Mouse (Mus musculus): ENCODE results near the gene Olfr1208. TPM values are rescaled to one million over a fixed set of nuclear protein-coding genes. Genes with fewer than 3 reads are reported as not detected.

Olfr1208 gene
- total RNA-seq (2021): not detected
- not detected in 2 replicates for polyA plus RNA-seq (2012; rRNA removed)
- long read RNA-seq: 0 reads

- no peaks in the 10 kb centered on the region for H3K27me3 ChIP-seq (ENCODE audit: control insufficient read depth, insufficient read depth, low read length)
- intact Hi-C loops (cut with DNase I): no loop called here
- H3K36me3 ChIP-seq (ENCODE audit: control insufficient read depth, insufficient read depth, low read length): no peaks in the 10 kb centered on the region
- no peaks in the 10 kb centered on the region for H3K4me1 ChIP-seq (ENCODE audit: control insufficient read depth, insufficient read depth, low read length)
- no peaks in the 10 kb centered on the region for H3K79me2 ChIP-seq (replicated peaks; ENCODE audit: control insufficient read depth, insufficient read depth, low read length)
- H3K27ac ChIP-seq: no peak within 1 kb of the TSS
- no peak for DNase-seq
- no peak for TF ChIP-seq POLR2A (IDR thresholded peaks at IDR 0.05; ENCODE audit: insufficient read depth, low read depth, low read length)
- TF ChIP-seq EP300 (IDR thresholded peaks at IDR 0.05; ENCODE audit: insufficient read depth, low read depth, low read length): no peak
- TF ChIP-seq CTCF (IDR thresholded peaks at IDR 0.05): no peak
- no peak within 1 kb of the TSS for H3K9ac ChIP-seq (ENCODE audit: low read depth, low read length)
- no peak within 1 kb of the TSS for H3K4me3 ChIP-seq
Measured at GRCm38 (mm10) chr2:88902211-88902610, at the start of gene Olfr1208. Olfr1208 (minus strand) TSS chr2:88902311.

- no peaks in the 10 kb centered on the region for H3K27me3 ChIP-seq (ENCODE audit: control insufficient read depth, insufficient read depth, low read length)
- no peak within 1 kb of the TSS for H3K9ac ChIP-seq (ENCODE audit: low read depth, low read length)
- H3K36me3 ChIP-seq (ENCODE audit: control insufficient read depth, insufficient read depth, low read length): no peaks in the 10 kb centered on the region
- H3K27ac ChIP-seq: no peak within 1 kb of the TSS
- H3K4me3 ChIP-seq: no peak within 1 kb of the TSS
- no peak for DNase-seq
- WGBS: 74% methylated on average over 1 of the region's 1 CpGs
- intact Hi-C loops (cut with DNase I): no loop called here
- no peaks in the 10 kb centered on the region for H3K79me2 ChIP-seq (replicated peaks; ENCODE audit: control insufficient read depth, insufficient read depth, low read length)
- no peaks in the 10 kb centered on the region for H3K4me1 ChIP-seq (ENCODE audit: control insufficient read depth, insufficient read depth, low read length)
- TF ChIP-seq POLR2A (IDR thresholded peaks at IDR 0.05; ENCODE audit: insufficient read depth, low read depth, low read length) (no peak), CTCF (IDR thresholded peaks at IDR 0.05) (no peak), EP300 (IDR thresholded peaks at IDR 0.05; ENCODE audit: insufficient read depth, low read depth, low read length) (no peak)
Measured at GRCm38 (mm10) chr2:88938011-88938410, 35.9 kb upstream of the Olfr1208 start, which contains the start of gene Olfr1211. Olfr1211 (minus strand) TSS chr2:88938111.

GRCm38 (mm10) chr2:88915057-88915456 lies 12.9 kb upstream of the Olfr1208 start, which contains the start of gene Olfr1209:
Olfr1209 (minus strand) TSS chr2:88915157.
- Histone ChIP-seq H3K36me3 (ENCODE audit: control insufficient read depth, insufficient read depth, low read length) (no peaks in the 10 kb centered on the region), H3K27me3 (ENCODE audit: control insufficient read depth, insufficient read depth, low read length) (no peaks in the 10 kb centered on the region), H3K4me3 (no peak within 1 kb of the TSS), H3K27ac (no peak within 1 kb of the TSS), H3K9ac (ENCODE audit: low read depth, low read length) (no peak within 1 kb of the TSS), H3K79me2 (replicated peaks; ENCODE audit: control insufficient read depth, insufficient read depth, low read length) (no peaks in the 10 kb centered on the region), H3K4me1 (ENCODE audit: control insufficient read depth, insufficient read depth, low read length) (no peaks in the 10 kb centered on the region)
- WGBS: 72% methylated on average over 3 of the region's 3 CpGs
- no peak for TF ChIP-seq CTCF (IDR thresholded peaks at IDR 0.05)
- no peak for TF ChIP-seq EP300 (IDR thresholded peaks at IDR 0.05; ENCODE audit: insufficient read depth, low read depth, low read length)
- no peak for TF ChIP-seq POLR2A (IDR thresholded peaks at IDR 0.05; ENCODE audit: insufficient read depth, low read depth, low read length)
- intact Hi-C loops (cut with DNase I): no loop called here
- no peak for DNase-seq

GRCm38 (mm10) chr2:88862931-88863330 lies 39.2 kb downstream of the Olfr1208 start, which contains the start of gene Olfr1206:
Olfr1206 (plus strand) TSS chr2:88863231.
- no peaks in the 10 kb centered on the region for H3K4me1 ChIP-seq (ENCODE audit: control insufficient read depth, insufficient read depth, low read length)
- TF ChIP-seq POLR2A (IDR thresholded peaks at IDR 0.05; ENCODE audit: insufficient read depth, low read depth, low read length): no peak
- no peak for TF ChIP-seq CTCF (IDR thresholded peaks at IDR 0.05)
- TF ChIP-seq EP300 (IDR thresholded peaks at IDR 0.05; ENCODE audit: insufficient read depth, low read depth, low read length): no peak
- no peak within 1 kb of the TSS for H3K4me3 ChIP-seq
- no peak within 1 kb of the TSS for H3K9ac ChIP-seq (ENCODE audit: low read depth, low read length)
- H3K79me2 ChIP-seq (replicated peaks; ENCODE audit: control insufficient read depth, insufficient read depth, low read length): no peaks in the 10 kb centered on the region
- WGBS: 70% methylated on average over 2 of the region's 2 CpGs
- H3K36me3 ChIP-seq (ENCODE audit: control insufficient read depth, insufficient read depth, low read length): no peaks in the 10 kb centered on the region
- no peak within 1 kb of the TSS for H3K27ac ChIP-seq
- DNase-seq: no peak
- no peaks in the 10 kb centered on the region for H3K27me3 ChIP-seq (ENCODE audit: control insufficient read depth, insufficient read depth, low read length)
- intact Hi-C loops (cut with DNase I): no loop called here

- intact Hi-C loops (cut with DNase I): no loop called here
- Histone ChIP-seq H3K4me1 (ENCODE audit: control insufficient read depth, insufficient read depth, low read length) (no peaks in the 10 kb centered on the region), H3K4me3 (no peak within 1 kb of the TSS), H3K9ac (ENCODE audit: low read depth, low read length) (no peak within 1 kb of the TSS), H3K27ac (no peak within 1 kb of the TSS), H3K27me3 (ENCODE audit: control insufficient read depth, insufficient read depth, low read length) (no peaks in the 10 kb centered on the region), H3K79me2 (replicated peaks; ENCODE audit: control insufficient read depth, insufficient read depth, low read length) (no peaks in the 10 kb centered on the region), H3K36me3 (ENCODE audit: control insufficient read depth, insufficient read depth, low read length) (no peaks in the 10 kb centered on the region)
- TF ChIP-seq POLR2A (IDR thresholded peaks at IDR 0.05; ENCODE audit: insufficient read depth, low read depth, low read length) (no peak), CTCF (IDR thresholded peaks at IDR 0.05) (no peak), EP300 (IDR thresholded peaks at IDR 0.05; ENCODE audit: insufficient read depth, low read depth, low read length) (no peak)
- DNase-seq: no peak
- 83% methylated on average over 1 of the region's 1 CpGs for WGBS
Measured at GRCm38 (mm10) chr2:88848992-88849391, 53.1 kb downstream of the Olfr1208 start, which contains the start of gene Olfr1204. Olfr1204 (plus strand) TSS chr2:88849292.

Other genes starting within 250 kb of the Olfr1208 start
- gene Olfr1193, start 226.7 kb downstream of the Olfr1208 start, total RNA-seq (2021): not detected
- gene Olfr1193, start 226.7 kb downstream of the Olfr1208 start, polyA plus RNA-seq (2012; rRNA removed): not detected in 2 replicates
- not detected for gene Olfr1195, start 213.1 kb downstream of the Olfr1208 start, total RNA-seq (2021)
- not detected in 2 replicates for gene Olfr1195, start 213.1 kb downstream of the Olfr1208 start, polyA plus RNA-seq (2012; rRNA removed)
- gene Olfr1196, start 197.7 kb downstream of the Olfr1208 start, total RNA-seq (2021): not detected
- gene Olfr1196, start 197.7 kb downstream of the Olfr1208 start, polyA plus RNA-seq (2012; rRNA removed): not detected in 2 replicates
- not detected for gene Olfr1197, start 169.9 kb downstream of the Olfr1208 start, total RNA-seq (2021)
- gene Olfr1197, start 169.9 kb downstream of the Olfr1208 start, polyA plus RNA-seq (2012; rRNA removed): not detected in 2 replicates
- not detected for gene Olfr1198, start 150.9 kb downstream of the Olfr1208 start, total RNA-seq (2021)
- not detected in 2 replicates for gene Olfr1198, start 150.9 kb downstream of the Olfr1208 start, polyA plus RNA-seq (2012; rRNA removed)
- not detected for gene Olfr1199, start 141.8 kb downstream of the Olfr1208 start, total RNA-seq (2021)
- gene Olfr1199, start 141.8 kb downstream of the Olfr1208 start, polyA plus RNA-seq (2012; rRNA removed): not detected in 2 replicates
- gene Olfr1200, start 131.8 kb downstream of the Olfr1208 start, total RNA-seq (2021): not detected
- not detected in 2 replicates for gene Olfr1200, start 131.8 kb downstream of the Olfr1208 start, polyA plus RNA-seq (2012; rRNA removed)
- gene Olfr1201, start 109.3 kb downstream of the Olfr1208 start, total RNA-seq (2021): not detected
- gene Olfr1201, start 109.3 kb downstream of the Olfr1208 start, polyA plus RNA-seq (2012; rRNA removed): not detected in 2 replicates
- under 1 TPM in 1 of 2 experiments, not detected in 1; 0.07 TPM for gene Olfr1202, start 87.8 kb downstream of the Olfr1208 start, total RNA-seq (2021)
- not detected in 2 replicates for gene Olfr1202, start 87.8 kb downstream of the Olfr1208 start, polyA plus RNA-seq (2012; rRNA removed)
- gene Olfr1205, start 72.6 kb downstream of the Olfr1208 start, total RNA-seq (2021): not detected
- gene Olfr1205, start 72.6 kb downstream of the Olfr1208 start, polyA plus RNA-seq (2012; rRNA removed): not detected in 2 replicates
- not detected for gene Olfr1204, start 53.0 kb downstream of the Olfr1208 start, total RNA-seq (2021)
- not detected in 2 replicates for gene Olfr1204, start 53.0 kb downstream of the Olfr1208 start, polyA plus RNA-seq (2012; rRNA removed)
- not detected for gene Olfr1206, start 39.1 kb downstream of the Olfr1208 start, total RNA-seq (2021)
- not detected in 2 replicates for gene Olfr1206, start 39.1 kb downstream of the Olfr1208 start, polyA plus RNA-seq (2012; rRNA removed)
- not detected for gene Olfr1209, start 12.8 kb upstream of the Olfr1208 start, total RNA-seq (2021)
- gene Olfr1209, start 12.8 kb upstream of the Olfr1208 start, polyA plus RNA-seq (2012; rRNA removed): not detected in 2 replicates
- gene Olfr1211, start 35.8 kb upstream of the Olfr1208 start, total RNA-seq (2021): not detected
- not detected in 2 replicates for gene Olfr1211, start 35.8 kb upstream of the Olfr1208 start, polyA plus RNA-seq (2012; rRNA removed)
- gene Olfr1212, start 51.7 kb upstream of the Olfr1208 start, total RNA-seq (2021): not detected
- not detected in 2 replicates for gene Olfr1212, start 51.7 kb upstream of the Olfr1208 start, polyA plus RNA-seq (2012; rRNA removed)
- not detected for gene Gm13762, start 78.0 kb upstream of the Olfr1208 start, total RNA-seq (2021)
- not detected in 2 replicates for gene Gm13762, start 78.0 kb upstream of the Olfr1208 start, polyA plus RNA-seq (2012; rRNA removed)
- gene Olfr1214, start 90.3 kb upstream of the Olfr1208 start, total RNA-seq (2021): not detected
- gene Olfr1214, start 90.3 kb upstream of the Olfr1208 start, polyA plus RNA-seq (2012; rRNA removed): not detected in 2 replicates
- gene Olfr1215, start 104.7 kb upstream of the Olfr1208 start, total RNA-seq (2021): not detected
- not detected in 2 replicates for gene Olfr1215, start 104.7 kb upstream of the Olfr1208 start, polyA plus RNA-seq (2012; rRNA removed)
- not detected for gene Olfr1216, start 116.0 kb upstream of the Olfr1208 start, total RNA-seq (2021)
- gene Olfr1216, start 116.0 kb upstream of the Olfr1208 start, polyA plus RNA-seq (2012; rRNA removed): not detected in 2 replicates
- not detected for gene Olfr1217, start 129.8 kb upstream of the Olfr1208 start, total RNA-seq (2021)
- not detected in 2 replicates for gene Olfr1217, start 129.8 kb upstream of the Olfr1208 start, polyA plus RNA-seq (2012; rRNA removed)
- gene Olfr1218, start 158.9 kb upstream of the Olfr1208 start, total RNA-seq (2021): not detected
- gene Olfr1218, start 158.9 kb upstream of the Olfr1208 start, polyA plus RNA-seq (2012; rRNA removed): not detected in 2 replicates
- not detected for gene Olfr1219, start 181.2 kb upstream of the Olfr1208 start, total RNA-seq (2021)
- gene Olfr1219, start 181.2 kb upstream of the Olfr1208 start, polyA plus RNA-seq (2012; rRNA removed): not detected in 2 replicates
- gene Olfr1220, start 204.5 kb upstream of the Olfr1208 start, total RNA-seq (2021): not detected
- not detected in 2 replicates for gene Olfr1220, start 204.5 kb upstream of the Olfr1208 start, polyA plus RNA-seq (2012; rRNA removed)
- gene Olfr1221, start 215.0 kb upstream of the Olfr1208 start, total RNA-seq (2021): not detected
- not detected in 2 replicates for gene Olfr1221, start 215.0 kb upstream of the Olfr1208 start, polyA plus RNA-seq (2012; rRNA removed)
- gene Olfr1222, start 230.7 kb upstream of the Olfr1208 start, total RNA-seq (2021): not detected
- gene Olfr1222, start 230.7 kb upstream of the Olfr1208 start, polyA plus RNA-seq (2012; rRNA removed): not detected in 2 replicates
- not detected for gene Olfr1223, start 249.2 kb upstream of the Olfr1208 start, total RNA-seq (2021)
- not detected in 2 replicates for gene Olfr1223, start 249.2 kb upstream of the Olfr1208 start, polyA plus RNA-seq (2012; rRNA removed)